Mouse (Mus musculus) ES-E14 (cell line): ENCODE measurements around the gene Bmp7. TPM values are rescaled to one million over a fixed set of nuclear protein-coding genes. Genes with fewer than 3 reads are reported as not detected.

Experiments used
- DNase-seq: peaks from one replicate; pipeline ENCODE4 v3.0.0-alpha.2; 2013; ENCODE audit warnings: low read depth, low spot score
- H3K27ac ChIP-seq: 2 replicates; pipeline ENCODE4 v1.5.1; 2012; ENCODE audit warnings: low read depth, mild to moderate bottlenecking, low read length, moderate library complexity, mixed read lengths; ENCODE audit not compliant: poor library complexity, insufficient read depth, severe bottlenecking
- H3K36me3 ChIP-seq: 2 replicates; pipeline ENCODE4 v1.6.1; 2012; ENCODE audit warnings: mild to moderate bottlenecking, low read length, moderate library complexity, mixed read lengths; ENCODE audit not compliant: control insufficient read depth, poor library complexity, insufficient read depth, severe bottlenecking
- H3K4me1 ChIP-seq, 2 experiments: fragments of 150-350 bp in 1 of 2; sonication (generic) in 1 of 2; 2 replicates each; pipeline ENCODE4 v1.6.1; 2012; ENCODE audit warnings: low read length in 2 of 2, mild to moderate bottlenecking in 1 of 2, mixed read lengths in 1 of 2; ENCODE audit not compliant: control insufficient read depth in 2 of 2, insufficient read depth in 2 of 2, poor library complexity in 1 of 2
- H3K4me3 ChIP-seq, 2 experiments: fragments of 150-350 bp in 1 of 2; sonication (generic) in 1 of 2; 2 replicates each; pipeline ENCODE4 v1.5.1; 2012; ENCODE audit warnings: low read length in 2 of 2, low read depth in 1 of 2, mild to moderate bottlenecking in 1 of 2, mixed read lengths in 1 of 2; ENCODE audit not compliant: insufficient read depth in 1 of 2, poor library complexity in 1 of 2, severe bottlenecking in 1 of 2
- H3K9ac ChIP-seq: 2 replicates; pipeline ENCODE4 v1.6.1; 2012; ENCODE audit warnings: low read depth, mild to moderate bottlenecking, low read length, mixed read lengths; ENCODE audit not compliant: poor library complexity, insufficient read depth, severe bottlenecking
- H3K9me3 ChIP-seq: fragments of 150-350 bp; sonication (generic); 2 replicates; pipeline ENCODE4 v1.6.1; 2012; ENCODE audit warnings: low read depth, mild to moderate bottlenecking, low read length; ENCODE audit not compliant: control insufficient read depth, insufficient read depth
- CHD2 ChIP-seq: IDR thresholded peaks from 2 replicates; pipeline ENCODE4 v1.6.1; 2014; ENCODE audit warnings: mild to moderate bottlenecking, low read depth, low read length, inconsistent platforms
- HCFC1 ChIP-seq: IDR thresholded peaks from 2 replicates; pipeline ENCODE4 v1.6.1; 2012; ENCODE audit warnings: low read length, inconsistent platforms, borderline replicate concordance; ENCODE audit not compliant: insufficient read depth
- MAFK ChIP-seq: IDR thresholded peaks from 2 replicates; pipeline ENCODE4 v1.6.1; 2014; ENCODE audit warnings: mild to moderate bottlenecking, low read depth, low read length, inconsistent platforms; ENCODE audit not compliant: insufficient read depth
- ZC3H11A ChIP-seq: IDR thresholded peaks from 2 replicates; pipeline ENCODE4 v1.6.1; 2012; ENCODE audit warnings: low read depth, mild to moderate bottlenecking, inconsistent platforms, low read length, borderline replicate concordance
- ZNF384 ChIP-seq: IDR thresholded peaks from 2 replicates; pipeline ENCODE4 v1.6.1; 2012; ENCODE audit warnings: low read depth, low read length, inconsistent platforms
- in situ Hi-C, 2 experiments: fragments of 600-800 bp; cut with MboI; formaldehyde crosslinking; loops; one replicate each; pipeline ENCODE4 v1.15.1; 2025; ENCODE audit warnings: low sequenced_read_pairs in 2 of 2, inconsistent platforms in 1 of 2; ENCODE audit not compliant: unreplicated experiment in 2 of 2
- total RNA-seq: library from RNA; depleted of rRNA; stranded (reverse); fragments of 300-350 nt; gene quantifications from 2 replicates; pipeline ENCODE4 v1.2.3, GENCODE M21; 2012

Gene Bmp7
- total RNA-seq, 1 experiment, result 1.4 TPM

- H3K9ac ChIP-seq, result no peak overlapping the region
- TF ChIP-seq HCFC1, result no peak
- TF ChIP-seq ZNF384, result no peak
- TF ChIP-seq ZC3H11A, result no peak
- no peak for TF ChIP-seq MAFK
- TF ChIP-seq CHD2, result no peak
- DNase-seq, result no peak
- H3K36me3 ChIP-seq, result no peaks in the 10 kb centered on the region
- H3K27ac ChIP-seq, result no peak overlapping the region
- H3K9me3 ChIP-seq, result no peaks in the 10 kb centered on the region
- no peak overlapping the region for H3K4me3 ChIP-seq
- in situ Hi-C loops, result no loop called here
- H3K4me1 ChIP-seq, result no peaks in the 10 kb centered on the region
Measured at GRCm38 (mm10) chr2:172951976-172952375, 11.9 kb upstream of the Bmp7 start.

GRCm38 (mm10) chr2:172950722-172951121 is 10.6 kb upstream of the Bmp7 start:
- DNase-seq, result no peak
- H3K9me3 ChIP-seq, result no peaks in the 10 kb centered on the region
- no peaks in the 10 kb centered on the region for H3K36me3 ChIP-seq
- H3K9ac ChIP-seq, result no peak overlapping the region
- H3K27ac ChIP-seq, result no peak overlapping the region
- H3K4me3 ChIP-seq, result no peak overlapping the region
- TF ChIP-seq ZC3H11A (no peak), ZNF384 (no peak), MAFK (no peak), HCFC1 (no peak), CHD2 (no peak)
- in situ Hi-C loops, result no loop called here
- no peaks in the 10 kb centered on the region for H3K4me1 ChIP-seq

GRCm38 (mm10) chr2:172950119-172950676 is 10.1 kb upstream of the Bmp7 start:
- Histone ChIP-seq H3K4me3 (no peak overlapping the region), H3K4me1 (no peaks in the 10 kb centered on the region), H3K9ac (no peak overlapping the region), H3K27ac (no peak overlapping the region), H3K36me3 (no peaks in the 10 kb centered on the region), H3K9me3 (no peaks in the 10 kb centered on the region)
- no peak for DNase-seq
- TF ChIP-seq ZC3H11A (no peak), CHD2 (no peak), MAFK (no peak), HCFC1 (no peak), ZNF384 (no peak)
- in situ Hi-C loops, result no loop called here

DNA sequence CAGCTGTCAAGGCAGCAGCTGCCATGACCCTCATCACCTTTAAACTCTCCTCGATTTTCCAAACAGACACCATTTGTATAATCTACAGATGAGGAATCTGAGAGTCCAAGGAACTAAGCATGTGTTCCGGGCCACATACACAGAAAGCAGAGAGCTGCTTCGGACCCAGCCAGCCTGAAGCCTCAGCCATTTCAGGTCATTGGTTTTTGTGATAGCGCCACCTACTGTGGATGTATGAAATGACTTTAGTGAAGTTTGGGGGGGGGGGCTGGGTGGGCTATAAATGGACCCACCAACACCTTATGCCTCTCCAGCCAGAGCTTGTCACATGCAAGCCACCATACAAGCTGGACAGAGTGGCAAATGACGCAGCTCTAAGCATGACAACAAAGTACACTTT is 8.9 kb upstream of the Bmp7 start:
- no peak for TF ChIP-seq CHD2
- TF ChIP-seq ZC3H11A, result no peak
- TF ChIP-seq MAFK, result no peak
- Histone ChIP-seq H3K4me1 (no peaks in the 10 kb centered on the region), H3K9me3 (no peaks in the 10 kb centered on the region), H3K36me3 (no peaks in the 10 kb centered on the region), H3K27ac (no peak overlapping the region), H3K4me3 (no peak overlapping the region), H3K9ac (no peak overlapping the region)
- in situ Hi-C loops, result no loop called here
- DNase-seq, result no peak

- peaks cover 0 to 13% of the 10 kb centered on the region in 2 experiments; a peak in 1 of 4 replicates for H3K4me1 ChIP-seq
- peak overlapping the region; percentile 76 to 85 for H3K4me3 ChIP-seq
- no peak overlapping the region for H3K9ac ChIP-seq
- H3K36me3 ChIP-seq, result no peaks in the 10 kb centered on the region
- in situ Hi-C loops, result no loop called here
- no peaks in the 10 kb centered on the region for H3K9me3 ChIP-seq
- H3K27ac ChIP-seq, result no peak overlapping the region
- TF ChIP-seq CHD2, result no peak
- TF ChIP-seq HCFC1, result no peak
- TF ChIP-seq MAFK, result no peak
- TF ChIP-seq ZNF384, result no peak
- TF ChIP-seq ZC3H11A, result no peak
- DNase-seq, result no peak
Measured at GRCm38 (mm10) chr2:172940799-172941163, 660 bp upstream of the Bmp7 start.
